Mouse (Mus musculus) testis, postnatal 10 days (tissue): Measurements from ENCODE around the gene Cnpy3.

Source experiments
- DNase-seq: peaks from one replicate; pipeline ENCODE4 v3.0.0; 2021; ENCODE audit warnings: low spot score

The Cnpy3 gene

GRCm38 (mm10) chr17:46714756-46715481 lies 37.1 kb downstream of the Cnpy3 start:
- no peak for DNase-seq

GRCm38 (mm10) chr17:46713849-46714248 lies 38.2 kb downstream of the Cnpy3 start:
- no peak for DNase-seq

- DNase-seq, result no peak
Measured at GRCm38 (mm10) chr17:46712442-46712841, 39.6 kb downstream of the Cnpy3 start.

GRCm38 (mm10) chr17:46711612-46712271 lies 40.3 kb downstream of the Cnpy3 start:
- peak; percentile 81 for DNase-seq

GRCm38 (mm10) chr17:46710959-46711597 lies 40.9 kb downstream of the Cnpy3 start, which contains the start of gene Pex6:
Gene Pex6, plus strand, starts transcription at chr17:46711463.
- DNase-seq, result peak; percentile 94

GRCm38 (mm10) chr17:46706375-46707089 lies 45.5 kb downstream of the Cnpy3 start:
- no peak for DNase-seq

- peak; percentile 96 for DNase-seq
Measured at GRCm38 (mm10) chr17:46704887-46705835, 46.9 kb downstream of the Cnpy3 start, which contains the start of gene Ppp2r5d. Gene Ppp2r5d, minus strand, starts transcription at chr17:46705111.

- DNase-seq, result no peak
Measured at GRCm38 (mm10) chr17:46703971-46704886, 47.8 kb downstream of the Cnpy3 start.

- DNase-seq, result no peak
Measured at GRCm38 (mm10) chr17:46702506-46702905, 49.5 kb downstream of the Cnpy3 start.

- DNase-seq, result no peak
Measured at GRCm38 (mm10) chr17:46702100-46702499, 49.9 kb downstream of the Cnpy3 start.

GRCm38 (mm10) chr17:46701489-46701888 lies 50.5 kb downstream of the Cnpy3 start:
- no peak for DNase-seq

- DNase-seq, result no peak
Measured at GRCm38 (mm10) chr17:46699912-46700311, 52.1 kb downstream of the Cnpy3 start.

- no peak for DNase-seq
Measured at GRCm38 (mm10) chr17:46699245-46699644, 52.8 kb downstream of the Cnpy3 start.

- DNase-seq, result no peak
Measured at GRCm38 (mm10) chr17:46698515-46698914, 53.5 kb downstream of the Cnpy3 start.

GRCm38 (mm10) chr17:46694517-46695063 lies 57.4 kb downstream of the Cnpy3 start:
- DNase-seq, result no peak

GRCm38 (mm10) chr17:46691390-46691789 lies 60.6 kb downstream of the Cnpy3 start:
- no peak for DNase-seq

GRCm38 (mm10) chr17:46690665-46691064 lies 61.3 kb downstream of the Cnpy3 start:
- DNase-seq, result no peak

GRCm38 (mm10) chr17:46685913-46686312 lies 66.1 kb downstream of the Cnpy3 start:
- no peak for DNase-seq
